Mouse (Mus musculus): ENCODE data around the gene Stk4.

- TF ChIP-seq POLR2A (IDR thresholded peaks at IDR 0.05; ENCODE audit: control insufficient read depth, low read depth, low read length) (no peak), CTCF (IDR thresholded peaks at IDR 0.05; ENCODE audit: control insufficient read depth, insufficient read depth, insufficient replicate concordance, low read depth, low read length) (no peak)
Observed at GRCm38 (mm10) chr2:164175850-164176249, 105.7 kb downstream of the Stk4 start.

Data from testis, adult 2 months (tissue).